Mouse (Mus musculus): ENCODE results near the gene Nelfa.
"Not testable (repeated sequence)": the region's sequence is repeated elsewhere in the genome, so short reads cannot be mapped to it uniquely, and the experiment has no call there.

Gene Nelfa

GRCm38 (mm10) chr5:33936120-33936707, at the start of gene Nelfa:
Nelfa (minus strand) TSS chr5:33936413.
- peak; percentile 98 to 99 for DNase-seq (ENCODE audit: low spot score in 2 of 2)

- DNase-seq (ENCODE audit: low spot score in 2 of 2): peak; percentile 79 to 87
Observed at GRCm38 (mm10) chr5:33983309-33984121, 47.3 kb upstream of the Nelfa start, which contains the start of gene Gm1673. Gm1673 (plus strand) TSS chr5:33983433.

- peak in 1 of 2 experiments; percentile 40 for DNase-seq (ENCODE audit: low spot score in 2 of 2)
Observed at GRCm38 (mm10) chr5:33982731-33983259, 46.6 kb upstream of the Nelfa start.

- peak in 1 of 2 experiments; percentile 3 for DNase-seq (ENCODE audit: low spot score in 2 of 2)
Observed at GRCm38 (mm10) chr5:33976267-33976666, 40.1 kb upstream of the Nelfa start.

GRCm38 (mm10) chr5:33974736-33975135, 38.5 kb upstream of the Nelfa start:
- DNase-seq (ENCODE audit: low spot score in 2 of 2): no peak

DNA sequence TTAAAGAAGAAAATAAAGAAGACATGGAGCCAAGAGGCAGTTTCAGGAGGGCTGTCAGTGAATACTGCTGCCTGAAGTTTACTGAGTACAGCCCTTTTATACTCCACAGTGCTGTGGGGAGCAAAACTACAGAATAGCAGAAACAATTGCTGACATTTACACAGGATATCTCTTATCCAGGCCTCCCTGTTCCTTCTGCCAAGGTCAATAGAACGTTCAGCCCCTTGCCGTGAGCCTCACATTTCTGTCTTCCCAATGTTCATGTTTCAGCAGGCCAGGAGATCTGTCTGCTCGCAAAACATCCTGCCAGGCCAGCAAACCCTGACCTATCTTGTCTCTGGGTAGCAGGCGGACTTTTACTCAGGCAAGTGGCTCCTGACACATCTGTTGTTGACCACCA, 23.2 kb upstream of the Nelfa start:
- no peak for DNase-seq (ENCODE audit: low spot score in 2 of 2)

- DNase-seq (ENCODE audit: low spot score in 2 of 2): no peak
Observed at GRCm38 (mm10) chr5:33955868-33956267, 19.7 kb upstream of the Nelfa start.

- peak; percentile 29 to 68 for DNase-seq (ENCODE audit: low spot score in 2 of 2)
Observed at GRCm38 (mm10) chr5:33954354-33954753, 18.1 kb upstream of the Nelfa start.

DNA sequence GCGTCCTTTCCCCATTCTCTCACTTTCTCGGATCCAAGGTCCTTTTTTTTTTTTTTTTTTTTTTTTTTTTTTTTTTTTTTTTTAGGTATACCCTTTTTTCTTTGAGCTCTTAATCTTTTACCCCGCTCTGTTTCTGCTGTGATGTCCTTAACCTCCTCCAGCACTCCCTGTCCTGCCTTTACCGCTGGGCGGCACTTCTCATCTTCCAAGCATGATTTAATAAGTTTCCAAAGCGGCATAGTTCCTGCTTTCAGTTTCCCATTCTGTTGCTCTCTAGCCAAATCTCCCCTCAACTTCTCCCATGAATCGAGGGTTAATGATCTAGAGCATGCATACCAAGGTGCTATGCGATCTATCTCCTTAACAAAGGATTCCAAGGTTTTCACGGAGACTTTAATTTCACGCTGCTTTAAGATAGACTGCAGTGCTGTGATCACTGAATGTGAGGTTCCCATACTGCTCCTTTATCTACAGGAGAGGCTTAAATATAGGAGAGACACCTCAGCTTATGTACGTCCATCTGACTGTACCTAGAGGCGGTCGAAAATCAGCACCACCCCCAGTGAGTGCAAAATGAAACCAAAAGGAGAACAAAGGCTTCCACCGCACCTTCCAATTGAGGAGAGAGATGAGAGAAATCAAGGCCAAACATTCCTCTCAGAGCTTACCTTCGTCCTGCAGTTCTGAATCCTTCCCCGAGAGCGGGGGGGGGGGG, 17.4 kb upstream of the Nelfa start:
- no peak for DNase-seq (ENCODE audit: low spot score in 2 of 2)

GRCm38 (mm10) chr5:33948314-33948713, 12.1 kb upstream of the Nelfa start:
- DNase-seq (ENCODE audit: low spot score in 2 of 2): no peak

DNA sequence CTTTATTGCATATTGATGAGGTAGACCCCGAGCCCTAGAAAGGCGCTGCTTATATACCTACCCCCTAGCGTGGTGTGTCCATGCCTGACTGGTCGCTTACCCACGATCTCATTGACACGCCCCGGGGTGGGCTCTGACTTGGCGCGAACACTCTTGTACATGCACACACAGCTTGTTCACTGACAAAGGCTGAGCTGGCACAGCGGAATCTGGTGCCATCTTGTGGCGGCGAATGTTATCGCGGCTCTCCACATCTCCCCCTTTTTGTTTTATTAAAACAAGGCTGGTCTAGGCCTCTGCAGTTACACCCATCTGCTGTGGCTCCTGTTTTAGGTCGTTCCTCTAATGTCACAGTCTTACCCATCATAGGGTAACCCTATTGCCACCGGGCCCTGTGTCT, 10.8 kb upstream of the Nelfa start:
- DNase-seq (ENCODE audit: low spot score in 2 of 2): not testable (repeated sequence)

- DNase-seq (ENCODE audit: low spot score in 2 of 2): no peak
Observed at GRCm38 (mm10) chr5:33938448-33938847, 2.2 kb upstream of the Nelfa start.

GRCm38 (mm10) chr5:33937230-33937629, 1.0 kb upstream of the Nelfa start:
- DNase-seq (ENCODE audit: low spot score in 2 of 2): no peak

DNA sequence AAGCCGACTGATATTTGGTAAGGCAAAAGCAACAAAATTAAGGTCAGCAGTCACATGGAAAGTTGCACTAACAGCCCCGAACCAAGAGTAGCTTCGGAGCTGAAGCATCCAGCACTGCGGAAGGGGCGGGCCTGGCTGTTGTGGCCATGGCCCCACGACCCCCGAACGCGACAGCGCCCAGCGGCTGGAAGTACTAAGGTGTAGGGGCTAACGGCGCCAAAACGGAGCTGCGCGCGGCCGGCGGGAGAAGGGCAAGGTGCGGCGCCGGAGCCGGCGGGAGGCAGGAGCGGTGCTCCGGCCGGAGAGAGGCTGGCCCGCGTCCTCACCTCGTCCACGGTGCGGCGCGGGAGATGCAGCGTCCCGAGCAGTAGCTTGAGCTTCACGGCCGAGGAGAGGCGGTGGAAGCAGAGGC, 507 bp downstream of the Nelfa start:
- peak in 1 of 2 experiments; percentile 61 for DNase-seq (ENCODE audit: low spot score in 2 of 2)

- DNase-seq (ENCODE audit: low spot score in 2 of 2): no peak
Observed at GRCm38 (mm10) chr5:33934877-33935276, 1.3 kb downstream of the Nelfa start.

- no peak for DNase-seq (ENCODE audit: low spot score in 2 of 2)
Observed at GRCm38 (mm10) chr5:33934081-33934480, 2.1 kb downstream of the Nelfa start.

DNA sequence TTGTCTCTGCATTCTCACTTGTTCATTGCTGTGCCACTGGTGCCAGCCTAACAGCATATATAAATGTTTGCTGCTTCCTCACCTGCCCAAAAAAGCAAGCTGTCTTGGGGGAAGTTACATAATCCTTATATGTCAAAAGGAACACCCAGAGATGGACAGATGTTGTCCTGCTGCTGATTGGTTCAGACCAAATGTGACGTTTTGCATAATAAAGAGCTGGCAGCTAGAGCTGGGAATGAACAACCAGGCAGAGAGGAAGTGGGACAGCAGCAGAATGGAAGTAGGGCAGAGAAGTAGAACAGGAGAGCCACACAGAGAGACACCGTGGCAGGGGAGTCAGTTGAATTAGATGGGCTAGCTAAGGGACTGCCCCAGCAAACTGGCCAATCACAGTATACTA, 3.8 kb downstream of the Nelfa start:
- DNase-seq (ENCODE audit: low spot score in 2 of 2): no peak

GRCm38 (mm10) chr5:33926170-33926569, 10.0 kb downstream of the Nelfa start:
- no peak for DNase-seq (ENCODE audit: low spot score in 2 of 2)

DNA sequence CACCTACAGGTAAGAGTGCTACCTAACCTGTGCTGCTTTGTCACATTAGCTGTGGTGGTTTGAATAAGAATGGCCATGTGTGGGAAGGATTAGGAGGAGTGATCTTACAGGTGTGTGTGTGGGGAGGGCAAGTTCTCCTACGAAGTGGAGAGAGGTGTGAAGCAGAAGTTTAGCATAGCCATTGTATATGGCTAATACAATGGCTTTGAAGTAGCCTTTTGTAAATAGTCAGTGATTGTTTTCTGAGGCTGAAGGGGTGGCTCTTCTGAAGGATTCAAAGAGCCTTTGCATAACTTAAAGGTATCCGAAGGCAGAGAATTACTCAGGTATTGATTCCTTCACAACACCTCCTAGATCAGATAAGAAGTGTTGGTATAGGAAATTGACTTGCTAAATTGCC, 13.6 kb downstream of the Nelfa start:
- DNase-seq (ENCODE audit: low spot score in 2 of 2): no peak

- DNase-seq (ENCODE audit: low spot score in 2 of 2): no peak
Observed at GRCm38 (mm10) chr5:33921486-33922235, 14.6 kb downstream of the Nelfa start.

DNA sequence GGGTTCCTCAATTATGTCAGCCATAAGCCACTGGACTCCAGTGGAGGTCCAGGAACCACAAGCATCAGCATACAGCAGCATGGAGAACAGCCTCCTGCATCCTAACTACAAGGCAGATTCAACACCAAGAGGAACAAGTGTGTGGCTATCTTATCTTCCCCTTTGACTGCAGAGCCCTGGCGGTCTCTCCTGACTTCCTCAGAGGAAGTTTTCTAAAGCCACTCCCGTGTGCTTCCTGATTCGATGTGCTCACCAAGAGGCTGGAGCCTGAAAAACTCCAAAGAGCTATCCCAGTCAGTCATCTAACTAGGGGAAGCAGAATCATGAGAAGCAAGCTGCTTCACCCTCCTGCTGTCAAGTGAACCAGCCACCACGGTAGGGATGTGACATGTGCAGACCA, 15.3 kb downstream of the Nelfa start:
- DNase-seq (ENCODE audit: low spot score in 2 of 2): no peak

DNA sequence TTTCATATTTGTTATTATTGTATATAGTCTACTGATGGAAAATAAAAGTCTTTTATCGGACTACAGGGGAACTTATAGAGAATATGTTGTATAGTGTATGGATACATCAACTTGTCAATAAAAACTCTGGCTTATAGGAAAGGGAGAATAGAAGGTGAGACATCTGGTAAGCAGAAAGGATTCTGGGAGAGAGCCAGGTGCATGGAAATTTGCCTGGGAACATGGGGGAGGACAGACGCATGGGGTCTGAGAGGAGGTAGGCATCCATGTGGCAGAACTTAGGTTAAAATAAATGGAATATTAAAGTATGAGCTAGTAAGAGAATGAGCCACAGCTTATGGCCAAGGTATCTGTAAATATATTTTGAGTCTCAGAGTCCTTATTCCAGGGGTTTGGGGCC, 16.2 kb downstream of the Nelfa start:
- DNase-seq (ENCODE audit: low spot score in 2 of 2): no peak

Data from urinary bladder, postnatal 4 days (tissue).